Mouse (Mus musculus) heart, adult 2 months (tissue): ENCODE measurements around the gene Vmn1r50. TPM values are rescaled to one million over a fixed set of nuclear protein-coding genes. Genes with fewer than 3 reads are reported as not detected.
"Not testable (repeated sequence)": the region's sequence is repeated elsewhere in the genome, so short reads cannot be mapped to it uniquely, and the experiment has no call there.

Experiments
- DNase-seq, 2 experiments: peaks; one replicate each; pipeline ENCODE4 v3.0.0; 2021
- H3K27ac ChIP-seq: fragments of 200-600 bp; 2 replicates; pipeline ENCODE4 v1.8.1; 2022
- H3K27me3 ChIP-seq: fragments of 200-500 bp; 2 replicates; pipeline ENCODE4 v1.6.1; 2012; ENCODE audit warnings: mild to moderate bottlenecking, low read length, inconsistent platforms, mixed read lengths; ENCODE audit not compliant: control insufficient read depth, insufficient read depth
- H3K36me3 ChIP-seq: fragments of 200-500 bp; 2 replicates; pipeline ENCODE4 v1.6.1; 2012; ENCODE audit warnings: low read length, inconsistent platforms; ENCODE audit not compliant: control insufficient read depth, insufficient read depth
- H3K4me1 ChIP-seq: fragments of 200-500 bp; 2 replicates; pipeline ENCODE4 v1.6.1; 2011; ENCODE audit warnings: low read length; ENCODE audit not compliant: control insufficient read depth, insufficient read depth
- H3K4me3 ChIP-seq: fragments of 200-600 bp; 2 replicates; pipeline ENCODE4 v1.8.1; 2022
- H3K79me2 ChIP-seq: fragments of 200-500 bp; replicated peaks from 2 replicates; pipeline ENCODE4 v1.6.1; 2012; ENCODE audit warnings: mild to moderate bottlenecking, inconsistent platforms, low read length, moderate library complexity, mixed read lengths; ENCODE audit not compliant: control insufficient read depth, insufficient read depth
- H3K9ac ChIP-seq: fragments of 200-500 bp; 2 replicates; pipeline ENCODE4 v1.6.1; 2012; ENCODE audit warnings: low read depth, mild to moderate bottlenecking, control low read depth, inconsistent platforms, low read length, mixed read lengths
- CTCF ChIP-seq: fragments of 200-600 bp; IDR thresholded peaks from 2 replicates; pipeline ENCODE4 v1.8.1; 2022; ENCODE audit warnings: antibody characterized with exemption, mild to moderate bottlenecking, moderate library complexity
- EP300 ChIP-seq: fragments of 200-500 bp; IDR thresholded peaks from 2 replicates; pipeline ENCODE4 v1.6.1; 2011; ENCODE audit warnings: low read depth, low read length, control low read depth; ENCODE audit not compliant: insufficient read depth
- POLR2A ChIP-seq: fragments of 200-500 bp; IDR thresholded peaks from 2 replicates; pipeline ENCODE4 v1.6.1; 2011; ENCODE audit warnings: mild to moderate bottlenecking, low read depth, low read length, control low read depth; ENCODE audit not compliant: insufficient read depth
- WGBS: fragments of 180-500 bp; shearing (Covaris S2); methylation state at CpG from one replicate; pipeline ENCODE4 v1.1.7; 2018; 5-methylcytosine and 5-hydroxymethylcytosine counted together
- intact Hi-C: fragments of 180-260 bp; cut with DNase I; formaldehyde crosslinking; loops from one replicate; pipeline ENCODE4 v1.15.1; 2025
- long read RNA-seq: library from polyadenylated mRNA; stranded (forward); transcript quantifications from one replicate; pipeline ENCODE4 v2.0.0, GENCODE M21; 2021
- polyA plus RNA-seq: library from polyadenylated mRNA; depleted of rRNA; stranded (reverse); fragments of >200 nt; gene quantifications from 2 replicates; pipeline ENCODE4 v1.2.3, GENCODE M21; 2012; rRNA removed
- total RNA-seq, 2 experiments: library from RNA; stranded (reverse); gene quantifications; 2 replicates each; pipeline ENCODE4 v1.2.3; 2021

Vmn1r50 gene
- total RNA-seq = not detected
- polyA plus RNA-seq = not detected in 2 replicates
- long read RNA-seq = 0 reads

DNA sequence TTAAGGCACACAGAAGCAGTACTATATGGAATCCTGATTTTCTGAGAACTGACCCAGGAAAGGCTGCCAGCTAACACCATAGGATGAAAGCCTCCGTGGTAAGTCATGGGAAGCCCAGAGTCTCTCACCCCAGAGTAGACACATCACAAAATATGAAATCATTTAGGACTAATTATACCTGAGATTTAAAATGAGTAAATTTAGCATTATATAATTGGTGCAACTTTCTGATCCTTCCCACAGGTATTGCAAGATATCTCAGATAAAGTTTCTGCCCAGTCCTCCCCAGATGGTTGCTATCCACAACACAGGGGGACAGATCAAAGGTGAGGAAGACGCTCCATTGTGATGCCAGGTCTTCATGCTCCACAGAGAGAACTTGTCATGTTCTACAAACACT is at the start of gene Vmn1r50:
TSS of gene Vmn1r50 (plus strand) at position 301 of the 400 bp plus-strand sequence.
- Histone ChIP-seq H3K27me3 (no peaks in the 10 kb centered on the region), H3K4me1 (no peaks in the 10 kb centered on the region), H3K27ac (no peak within 1 kb of the TSS), H3K9ac (no peak within 1 kb of the TSS), H3K79me2 (no peaks in the 10 kb centered on the region), H3K36me3 (no peaks in the 10 kb centered on the region), H3K4me3 (no peak within 1 kb of the TSS)
- TF ChIP-seq EP300 = no peak
- no peak for TF ChIP-seq CTCF
- no peak for TF ChIP-seq POLR2A
- intact Hi-C loops = no loop called here
- WGBS = 43% methylated on average over 2 of the region's 2 CpGs
- no peak for DNase-seq

GRCm38 (mm10) chr6:90078406-90078805 is 22.8 kb upstream of the Vmn1r50 start, which contains the start of gene Vmn1r49:
Gene Vmn1r49, minus strand, starts transcription at chr6:90078506.
- DNase-seq = no peak
- TF ChIP-seq EP300 = no peak
- no peak for TF ChIP-seq POLR2A
- no peak for TF ChIP-seq CTCF
- H3K27me3 ChIP-seq = no peaks in the 10 kb centered on the region
- H3K36me3 ChIP-seq = no peaks in the 10 kb centered on the region
- H3K79me2 ChIP-seq = no peaks in the 10 kb centered on the region
- intact Hi-C loops = no loop called here
- H3K27ac ChIP-seq = no peak within 1 kb of the TSS
- no peak within 1 kb of the TSS for H3K4me3 ChIP-seq
- WGBS = 58% methylated on average over 4 of the region's 4 CpGs
- no peak within 1 kb of the TSS for H3K9ac ChIP-seq
- no peaks in the 10 kb centered on the region for H3K4me1 ChIP-seq

DNA sequence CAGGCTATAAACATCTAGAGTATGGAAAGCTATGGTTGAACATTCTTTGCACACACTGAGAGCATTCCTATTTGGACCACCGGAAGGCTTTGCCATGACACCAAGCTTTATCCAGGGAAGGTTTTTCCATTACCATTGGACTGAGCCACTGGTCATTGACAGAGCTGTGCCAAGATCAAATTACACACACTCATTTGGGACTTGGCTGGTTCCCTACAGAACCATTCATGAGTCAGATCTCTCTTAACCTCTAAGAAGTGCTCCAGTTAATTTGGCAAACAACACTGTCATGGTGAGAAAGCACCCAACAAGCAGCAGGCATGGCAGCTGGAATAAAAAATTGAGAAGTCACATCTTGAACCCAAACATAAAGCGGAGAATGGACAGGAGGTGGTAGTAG is 664 bp upstream of the Vmn1r50 start:
- WGBS = 75% methylated on average over 2 of the region's 2 CpGs
- no peak for TF ChIP-seq EP300
- no peak for TF ChIP-seq POLR2A
- TF ChIP-seq CTCF = no peak
- no peak overlapping the region for H3K9ac ChIP-seq
- no peak overlapping the region for H3K27ac ChIP-seq
- intact Hi-C loops = no loop called here
- H3K4me1 ChIP-seq = no peaks in the 10 kb centered on the region
- H3K36me3 ChIP-seq = no peaks in the 10 kb centered on the region
- H3K79me2 ChIP-seq = no peaks in the 10 kb centered on the region
- H3K27me3 ChIP-seq = no peaks in the 10 kb centered on the region
- DNase-seq = no peak
- no peak overlapping the region for H3K4me3 ChIP-seq

DNA sequence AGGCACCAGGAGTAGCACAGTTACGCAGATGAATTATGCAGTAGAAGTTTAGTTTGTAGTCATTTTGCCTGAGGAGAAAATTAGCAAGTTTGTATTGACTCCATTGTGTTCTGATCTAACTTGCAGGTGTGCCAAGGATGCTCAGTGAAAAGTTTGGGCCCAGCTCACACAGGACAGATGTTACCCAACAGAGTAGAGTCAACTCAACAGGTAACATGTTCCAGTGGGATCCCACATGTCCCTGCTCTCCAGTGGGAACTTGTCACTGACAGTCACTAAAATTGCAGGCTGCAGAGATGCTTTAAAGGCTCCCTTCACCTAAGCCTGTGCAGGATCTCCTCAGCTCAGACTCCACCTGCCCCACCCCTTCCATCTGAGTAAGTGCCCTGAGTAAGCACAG is 21.1 kb downstream of the Vmn1r50 start, which contains the start of gene Vmn1r51:
TSS of gene Vmn1r51 (plus strand) at position 301 of the 400 bp plus-strand sequence.
- H3K4me1 ChIP-seq, H3K36me3 ChIP-seq, H3K9ac ChIP-seq, H3K27ac ChIP-seq, DNase-seq, intact Hi-C loops, H3K27me3 ChIP-seq, H3K4me3 ChIP-seq, H3K79me2 ChIP-seq: not testable (repeated sequence)
- 82% methylated on average over 1 of the region's 1 CpGs for WGBS

Other genes with a start within 250 kb of the Vmn1r50 start
- under 1 TPM; 0.11 to 0.16 TPM for gene Vmn1r42, start 225.0 kb upstream of the Vmn1r50 start, total RNA-seq
- not detected in 2 replicates for gene Vmn1r42, start 225.0 kb upstream of the Vmn1r50 start, polyA plus RNA-seq
- under 1 TPM in 1 of 2 experiments, not detected in 1; 0.02 TPM for gene Vmn1r43, start 225.0 kb upstream of the Vmn1r50 start, total RNA-seq
- gene Vmn1r43, start 225.0 kb upstream of the Vmn1r50 start, polyA plus RNA-seq = 0.02 TPM in 1 of 2 replicates, not detected in the other
- not detected for gene Vmn1r44, start 217.8 kb upstream of the Vmn1r50 start, total RNA-seq
- not detected in 2 replicates for gene Vmn1r44, start 217.8 kb upstream of the Vmn1r50 start, polyA plus RNA-seq
- gene Vmn1r45, start 160.8 kb upstream of the Vmn1r50 start, total RNA-seq = not detected
- not detected in 2 replicates for gene Vmn1r45, start 160.8 kb upstream of the Vmn1r50 start, polyA plus RNA-seq
- gene Vmn1r46, start 132.1 kb upstream of the Vmn1r50 start, total RNA-seq = not detected
- not detected in 2 replicates for gene Vmn1r46, start 132.1 kb upstream of the Vmn1r50 start, polyA plus RNA-seq
- gene Vmn1r47, start 85.3 kb upstream of the Vmn1r50 start, total RNA-seq = not detected
- not detected in 2 replicates for gene Vmn1r47, start 85.3 kb upstream of the Vmn1r50 start, polyA plus RNA-seq
- not detected for gene Vmn1r48, start 64.6 kb upstream of the Vmn1r50 start, total RNA-seq
- gene Vmn1r48, start 64.6 kb upstream of the Vmn1r50 start, polyA plus RNA-seq = not detected in 2 replicates
- not detected for gene Vmn1r49, start 22.9 kb upstream of the Vmn1r50 start, total RNA-seq
- not detected in 2 replicates for gene Vmn1r49, start 22.9 kb upstream of the Vmn1r50 start, polyA plus RNA-seq
- not detected for gene Vmn1r51, start 21.2 kb downstream of the Vmn1r50 start, total RNA-seq
- not detected in 2 replicates for gene Vmn1r51, start 21.2 kb downstream of the Vmn1r50 start, polyA plus RNA-seq
- gene Vmn1r52, start 73.4 kb downstream of the Vmn1r50 start, total RNA-seq = not detected
- gene Vmn1r52, start 73.4 kb downstream of the Vmn1r50 start, polyA plus RNA-seq = not detected in 2 replicates
- not detected for gene V1ra8, start 101.4 kb downstream of the Vmn1r50 start, total RNA-seq
- gene V1ra8, start 101.4 kb downstream of the Vmn1r50 start, polyA plus RNA-seq = not detected in 2 replicates
- gene Vmn1r53, start 123.0 kb downstream of the Vmn1r50 start, total RNA-seq = not detected
- gene Vmn1r53, start 123.0 kb downstream of the Vmn1r50 start, polyA plus RNA-seq = not detected in 2 replicates
- gene Vmn1r54, start 144.9 kb downstream of the Vmn1r50 start, total RNA-seq = not detected
- not detected in 2 replicates for gene Vmn1r54, start 144.9 kb downstream of the Vmn1r50 start, polyA plus RNA-seq
- not detected for gene BC048671, start 199.8 kb downstream of the Vmn1r50 start, total RNA-seq
- 0.26 and 0.27 TPM in 2 replicates for gene BC048671, start 199.8 kb downstream of the Vmn1r50 start, polyA plus RNA-seq
- not detected for gene Chst13, start 223.8 kb downstream of the Vmn1r50 start, total RNA-seq
- gene Chst13, start 223.8 kb downstream of the Vmn1r50 start, polyA plus RNA-seq = 0.12 TPM in 1 of 2 replicates, not detected in the other
- not detected for gene Uroc1, start 231.9 kb downstream of the Vmn1r50 start, total RNA-seq
- gene Uroc1, start 231.9 kb downstream of the Vmn1r50 start, polyA plus RNA-seq = 0.12 TPM in 1 of 2 replicates, not detected in the other